Mouse (Mus musculus): ENCODE results near the gene Gm10717. TPM values are rescaled to one million over a fixed set of nuclear protein-coding genes. Genes with fewer than 3 reads are reported as not detected.
"Not testable (repeated sequence)": the region's sequence is repeated elsewhere in the genome, so short reads cannot be mapped to it uniquely, and the experiment has no call there.

Gm10717 gene
- polyA plus RNA-seq, 1 experiment: not detected

GRCm38 (mm10) chr9:3015354-3015753, 9.9 kb upstream of the Gm10717 start, which contains the start of gene Gm10720:
Gene Gm10720 (plus strand): TSS chr9:3015654.
- H3K27me3 ChIP-seq (ENCODE audit: control insufficient read depth, insufficient read depth, insufficient read length); H3K79me3 ChIP-seq (ENCODE audit: low read depth); H3ac ChIP-seq (ENCODE audit: control insufficient read depth, insufficient read length, low read depth); H3K79me2 ChIP-seq (ENCODE audit: control insufficient read depth, insufficient read depth); H3K4me3 ChIP-seq (ENCODE audit: insufficient read depth, poor library complexity, severe bottlenecking); H3K36me3 ChIP-seq (ENCODE audit: control insufficient read depth, insufficient read depth): not testable (repeated sequence)

- H3K79me3 ChIP-seq (ENCODE audit: low read depth); H3ac ChIP-seq (ENCODE audit: control insufficient read depth, insufficient read length, low read depth); H3K4me3 ChIP-seq (ENCODE audit: insufficient read depth, poor library complexity, severe bottlenecking); H3K27me3 ChIP-seq (ENCODE audit: control insufficient read depth, insufficient read depth, insufficient read length); H3K36me3 ChIP-seq (ENCODE audit: control insufficient read depth, insufficient read depth); H3K79me2 ChIP-seq (ENCODE audit: control insufficient read depth, insufficient read depth): not testable (repeated sequence)
These were observed 9.3 kb upstream of the Gm10717 start for GRCm38 (mm10) chr9:3015896-3016295.

GRCm38 (mm10) chr9:3017108-3017507, 8.1 kb upstream of the Gm10717 start, which contains the start of gene Gm10719:
Gene Gm10719 (plus strand): TSS chr9:3017408.
- H3K27me3 ChIP-seq (ENCODE audit: control insufficient read depth, insufficient read depth, insufficient read length); H3K79me3 ChIP-seq (ENCODE audit: low read depth); H3K36me3 ChIP-seq (ENCODE audit: control insufficient read depth, insufficient read depth); H3K79me2 ChIP-seq (ENCODE audit: control insufficient read depth, insufficient read depth); H3K4me3 ChIP-seq (ENCODE audit: insufficient read depth, poor library complexity, severe bottlenecking); H3ac ChIP-seq (ENCODE audit: control insufficient read depth, insufficient read length, low read depth): not testable (repeated sequence)

- H3K27me3 ChIP-seq (ENCODE audit: control insufficient read depth, insufficient read depth, insufficient read length); H3K79me2 ChIP-seq (ENCODE audit: control insufficient read depth, insufficient read depth): not testable (repeated sequence)
These were observed 6.3 kb upstream of the Gm10717 start for GRCm38 (mm10) chr9:3018944-3019343.

GRCm38 (mm10) chr9:3019835-3020727, 5.1 kb upstream of the Gm10717 start:
- not testable (repeated sequence) for H3K27me3 ChIP-seq (ENCODE audit: control insufficient read depth, insufficient read depth, insufficient read length); H3K36me3 ChIP-seq (ENCODE audit: control insufficient read depth, insufficient read depth); H3K4me3 ChIP-seq (ENCODE audit: insufficient read depth, poor library complexity, severe bottlenecking); H3K79me3 ChIP-seq (ENCODE audit: low read depth); H3K79me2 ChIP-seq (ENCODE audit: control insufficient read depth, insufficient read depth); H3ac ChIP-seq (ENCODE audit: control insufficient read depth, insufficient read length, low read depth)

More at GRCm38 (mm10) chr9:3018944-3019343, 6.3 kb upstream of the Gm10717 start:
- H3K4me3 ChIP-seq (ENCODE audit: insufficient read depth, poor library complexity, severe bottlenecking); H3ac ChIP-seq (ENCODE audit: control insufficient read depth, insufficient read length, low read depth); H3K79me3 ChIP-seq (ENCODE audit: low read depth); H3K36me3 ChIP-seq (ENCODE audit: control insufficient read depth, insufficient read depth): not testable (repeated sequence)

GRCm38 (mm10) chr9:3022316-3023008, 2.8 kb upstream of the Gm10717 start:
- not testable (repeated sequence) for H3K27me3 ChIP-seq (ENCODE audit: control insufficient read depth, insufficient read depth, insufficient read length); H3K79me3 ChIP-seq (ENCODE audit: low read depth); H3ac ChIP-seq (ENCODE audit: control insufficient read depth, insufficient read length, low read depth); H3K36me3 ChIP-seq (ENCODE audit: control insufficient read depth, insufficient read depth); H3K79me2 ChIP-seq (ENCODE audit: control insufficient read depth, insufficient read depth); H3K4me3 ChIP-seq (ENCODE audit: insufficient read depth, poor library complexity, severe bottlenecking)

GRCm38 (mm10) chr9:3023312-3023984, 1.8 kb upstream of the Gm10717 start, which contains the start of gene Gm10718:
Gene Gm10718 (plus strand): TSS chr9:3023547.
- H3ac ChIP-seq (ENCODE audit: control insufficient read depth, insufficient read length, low read depth); H3K4me3 ChIP-seq (ENCODE audit: insufficient read depth, poor library complexity, severe bottlenecking); H3K79me2 ChIP-seq (ENCODE audit: control insufficient read depth, insufficient read depth); H3K36me3 ChIP-seq (ENCODE audit: control insufficient read depth, insufficient read depth); H3K79me3 ChIP-seq (ENCODE audit: low read depth); H3K27me3 ChIP-seq (ENCODE audit: control insufficient read depth, insufficient read depth, insufficient read length): not testable (repeated sequence)

- not testable (repeated sequence) for H3K4me3 ChIP-seq (ENCODE audit: insufficient read depth, poor library complexity, severe bottlenecking); H3K27me3 ChIP-seq (ENCODE audit: control insufficient read depth, insufficient read depth, insufficient read length); H3K36me3 ChIP-seq (ENCODE audit: control insufficient read depth, insufficient read depth); H3K79me3 ChIP-seq (ENCODE audit: low read depth); H3ac ChIP-seq (ENCODE audit: control insufficient read depth, insufficient read length, low read depth); H3K79me2 ChIP-seq (ENCODE audit: control insufficient read depth, insufficient read depth)
These were observed 1.1 kb upstream of the Gm10717 start for GRCm38 (mm10) chr9:3023985-3024648.

GRCm38 (mm10) chr9:3025653-3026052, 436 bp downstream of the Gm10717 start:
- not testable (repeated sequence) for H3K79me2 ChIP-seq (ENCODE audit: control insufficient read depth, insufficient read depth); H3K4me3 ChIP-seq (ENCODE audit: insufficient read depth, poor library complexity, severe bottlenecking); H3ac ChIP-seq (ENCODE audit: control insufficient read depth, insufficient read length, low read depth); H3K27me3 ChIP-seq (ENCODE audit: control insufficient read depth, insufficient read depth, insufficient read length); H3K36me3 ChIP-seq (ENCODE audit: control insufficient read depth, insufficient read depth); H3K79me3 ChIP-seq (ENCODE audit: low read depth)

- H3K27me3 ChIP-seq (ENCODE audit: control insufficient read depth, insufficient read depth, insufficient read length); H3K36me3 ChIP-seq (ENCODE audit: control insufficient read depth, insufficient read depth); H3K79me2 ChIP-seq (ENCODE audit: control insufficient read depth, insufficient read depth); H3ac ChIP-seq (ENCODE audit: control insufficient read depth, insufficient read length, low read depth); H3K4me3 ChIP-seq (ENCODE audit: insufficient read depth, poor library complexity, severe bottlenecking); H3K79me3 ChIP-seq (ENCODE audit: low read depth): not testable (repeated sequence)
These were observed 919 bp downstream of the Gm10717 start for GRCm38 (mm10) chr9:3026136-3026535.

GRCm38 (mm10) chr9:3026741-3027140, 1.5 kb downstream of the Gm10717 start:
- H3K27me3 ChIP-seq (ENCODE audit: control insufficient read depth, insufficient read depth, insufficient read length); H3K4me3 ChIP-seq (ENCODE audit: insufficient read depth, poor library complexity, severe bottlenecking); H3K79me3 ChIP-seq (ENCODE audit: low read depth); H3K79me2 ChIP-seq (ENCODE audit: control insufficient read depth, insufficient read depth); H3K36me3 ChIP-seq (ENCODE audit: control insufficient read depth, insufficient read depth); H3ac ChIP-seq (ENCODE audit: control insufficient read depth, insufficient read length, low read depth): not testable (repeated sequence)

Data from C2C12 (cell line).